Mouse (Mus musculus) NIH3T3 (cell line): ENCODE results near the gene Vmn2r19.
"Not testable (repeated sequence)": the region's sequence is repeated elsewhere in the genome, so short reads cannot be mapped to it uniquely, and the experiment has no call there.

ENCODE experiments used
- DNase-seq: peaks from one replicate; pipeline ENCODE4 v3.0.0-alpha.2; 2012; ENCODE audit warnings: low read depth

The Vmn2r19 gene

GRCm38 (mm10) chr6:123308033-123308432 lies at the start of gene Vmn2r19:
Gene Vmn2r19 (plus strand): TSS chr6:123308333.
- DNase-seq, result no peak

DNA sequence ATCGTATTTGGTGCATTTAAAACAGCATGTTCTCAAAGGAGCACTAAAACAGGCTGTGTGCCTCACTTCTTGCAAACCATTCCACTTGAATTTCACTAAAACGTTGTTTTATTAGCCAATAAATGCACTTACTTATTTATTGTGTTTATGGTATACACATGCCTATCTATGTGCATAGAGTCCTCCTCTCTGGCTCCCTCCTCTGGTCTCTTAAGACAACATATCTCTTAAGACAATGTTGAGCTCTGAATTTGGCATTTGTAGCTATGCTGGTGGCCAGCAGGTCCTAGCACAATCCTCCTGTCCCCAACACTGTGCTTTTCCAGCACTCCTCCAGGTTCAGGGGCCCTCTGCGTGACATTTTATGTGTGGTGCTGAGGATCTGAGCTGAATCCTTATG lies 49.2 kb upstream of the Vmn2r19 start:
- no peak for DNase-seq

DNA sequence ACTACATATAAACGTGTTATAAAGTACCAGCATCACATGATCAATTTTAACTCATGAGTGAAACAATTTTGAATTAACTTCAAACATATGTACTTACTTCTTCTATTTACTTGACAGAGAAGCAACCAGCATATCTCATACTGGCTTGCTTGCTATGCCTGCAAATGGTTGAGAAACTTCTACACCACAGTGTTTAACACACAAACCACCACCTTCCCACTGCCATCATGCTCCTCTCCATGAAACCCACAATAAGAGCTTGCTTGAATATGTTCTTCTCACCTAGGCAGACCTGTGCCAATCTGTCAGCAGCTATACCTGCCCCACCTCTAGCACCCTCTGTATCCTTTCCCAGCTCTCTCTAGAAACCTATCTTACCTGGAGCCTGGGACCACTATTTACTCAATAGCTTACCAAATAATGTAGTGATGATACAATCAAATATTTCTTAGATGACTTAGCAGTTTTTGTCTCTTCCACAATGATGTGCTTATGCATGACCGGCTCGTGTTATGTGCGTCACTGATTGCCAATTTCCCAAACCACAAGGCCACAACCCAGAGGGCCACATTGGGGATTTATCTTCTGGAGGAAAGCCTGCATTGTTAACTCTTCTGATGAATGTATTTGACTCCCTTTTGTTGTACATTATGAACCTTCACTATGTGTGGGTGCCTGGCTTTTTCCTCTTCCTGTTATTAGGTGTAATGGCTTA lies 48.1 kb upstream of the Vmn2r19 start:
- DNase-seq, result no peak

GRCm38 (mm10) chr6:123260868-123261267 lies 47.3 kb upstream of the Vmn2r19 start:
- no peak for DNase-seq

DNA sequence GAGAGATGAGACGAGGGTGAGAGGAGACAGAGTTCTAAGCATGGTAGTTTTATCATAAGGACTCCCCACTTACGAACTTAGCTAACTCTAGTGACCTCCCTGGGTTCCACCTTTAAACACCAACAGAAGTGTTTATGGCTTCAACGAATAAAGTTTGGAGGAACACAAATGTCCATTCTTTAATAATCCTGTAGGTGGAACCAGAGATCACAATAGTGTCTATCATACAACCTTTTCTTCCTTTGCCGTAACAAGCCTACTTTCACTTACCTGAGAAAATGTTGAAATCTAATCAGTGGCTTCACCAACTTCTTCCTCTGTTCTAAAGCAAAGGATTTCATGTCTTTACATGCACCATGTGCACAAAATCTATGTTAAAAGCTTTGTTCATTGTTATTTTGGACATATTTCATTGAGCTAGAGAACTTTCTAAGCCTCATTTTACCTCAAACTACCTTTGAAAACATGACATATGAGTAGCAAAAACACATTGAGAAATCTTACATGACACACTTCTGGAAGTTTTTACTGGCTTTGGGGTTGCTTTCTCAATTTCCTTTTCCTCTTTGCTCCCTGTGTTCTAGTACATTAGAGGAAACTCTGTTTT lies 46.5 kb upstream of the Vmn2r19 start, which contains the start of gene Clec4d:
Clec4d (plus strand) TSS at position 557 of the 607 bp plus-strand sequence.
- no peak for DNase-seq

DNA sequence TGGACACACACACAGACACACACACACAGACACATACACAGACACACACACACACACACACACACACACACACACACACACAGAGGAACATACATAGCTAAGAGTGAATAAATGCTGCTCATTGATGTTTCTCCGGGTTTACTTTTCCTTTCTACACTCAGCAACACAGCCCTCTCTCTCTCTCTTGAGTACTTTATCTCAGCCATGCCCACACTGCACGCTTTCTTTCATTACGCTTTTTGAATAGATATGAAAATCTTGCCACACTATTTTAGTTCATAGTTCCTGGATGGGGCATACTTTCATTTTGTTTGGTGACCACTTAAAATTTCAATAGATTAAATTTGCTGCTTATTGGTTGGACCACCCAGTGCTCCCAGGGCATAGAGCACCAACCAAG lies 43.9 kb upstream of the Vmn2r19 start:
- no peak for DNase-seq

DNA sequence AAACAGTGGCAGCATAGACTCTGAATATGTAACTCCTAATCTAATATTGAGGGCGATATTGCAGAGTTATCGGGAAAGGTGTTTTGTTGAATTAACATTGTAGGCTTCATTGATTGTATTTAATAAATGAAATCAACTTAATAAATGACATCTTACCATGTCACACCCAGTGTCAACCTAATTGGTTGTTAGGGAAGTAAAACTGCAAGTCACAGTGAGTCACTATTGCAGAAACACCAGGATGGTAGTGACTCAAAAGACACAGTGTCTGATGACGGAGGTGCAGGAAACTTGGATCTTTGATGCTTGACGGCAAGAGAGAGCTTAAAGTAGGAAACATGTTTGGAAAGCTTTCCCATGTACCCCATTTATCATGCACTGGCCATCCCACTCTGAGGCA lies 42.3 kb upstream of the Vmn2r19 start:
- no peak for DNase-seq

DNA sequence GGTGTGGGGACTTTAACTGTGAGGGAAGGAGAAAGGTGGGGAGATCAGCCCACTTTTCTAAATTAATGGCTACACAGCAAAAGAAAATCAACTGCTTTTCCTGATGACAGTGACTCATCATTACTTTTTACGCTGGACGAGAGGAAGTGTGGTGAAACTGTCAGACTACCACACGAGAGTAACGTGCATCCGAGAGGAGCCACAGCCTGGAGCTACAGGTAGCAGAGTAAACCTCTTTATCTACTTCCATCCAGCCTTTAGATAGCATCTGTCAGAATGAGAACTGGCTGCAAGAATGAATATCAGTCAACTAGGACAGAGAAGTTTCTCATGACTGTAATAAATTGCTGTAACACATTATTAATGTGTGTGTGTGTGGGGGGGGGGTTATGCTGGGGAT lies 41.2 kb upstream of the Vmn2r19 start:
- DNase-seq, result no peak

DNA sequence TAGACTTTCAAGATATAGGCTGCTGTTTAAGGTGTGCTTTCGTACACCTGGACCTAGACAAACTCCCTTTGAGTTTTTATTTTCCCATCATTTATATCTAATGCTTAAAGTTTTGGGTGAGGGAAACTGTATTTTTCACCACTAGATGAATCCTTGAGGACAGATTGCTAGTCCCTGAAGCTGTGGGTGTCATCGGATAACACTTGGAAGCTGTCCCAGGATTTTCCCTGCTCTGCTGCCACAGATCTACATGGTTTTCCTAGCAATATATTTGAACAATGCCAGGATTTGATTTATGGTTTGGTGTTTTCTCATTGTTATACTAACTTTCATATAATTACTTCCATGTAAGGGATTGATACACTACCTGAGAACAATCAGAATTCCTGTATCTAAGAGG lies 28.7 kb upstream of the Vmn2r19 start:
- no peak for DNase-seq

DNA sequence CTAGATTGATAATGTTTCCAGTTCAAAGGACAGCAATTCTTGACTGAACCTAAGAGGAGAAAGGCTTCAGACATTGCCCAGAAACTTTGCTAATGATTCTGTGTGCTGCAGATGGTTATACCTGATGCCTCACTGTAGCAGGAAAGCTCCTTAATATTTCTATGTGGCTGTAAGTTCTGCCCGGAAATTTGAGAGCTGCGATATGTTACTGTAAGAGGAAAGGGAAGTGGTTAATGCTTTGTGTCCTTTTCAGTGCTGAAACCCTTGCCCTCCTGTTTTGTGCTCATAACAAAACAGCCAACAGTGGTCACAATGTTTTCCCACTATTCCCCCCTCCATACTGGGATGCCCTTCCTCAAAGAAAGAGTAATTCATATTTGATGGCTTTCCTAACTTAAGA lies 21.8 kb upstream of the Vmn2r19 start:
- DNase-seq, result no peak

- no peak for DNase-seq
Observed at GRCm38 (mm10) chr6:123288931-123289330, 19.2 kb upstream of the Vmn2r19 start.

GRCm38 (mm10) chr6:123289753-123290152 lies 18.4 kb upstream of the Vmn2r19 start, which contains the start of gene Clec4e:
Gene Clec4e (minus strand): TSS chr6:123289870.
- no peak for DNase-seq

- DNase-seq, result no peak
Observed at GRCm38 (mm10) chr6:123292751-123293400, 15.3 kb upstream of the Vmn2r19 start.

DNA sequence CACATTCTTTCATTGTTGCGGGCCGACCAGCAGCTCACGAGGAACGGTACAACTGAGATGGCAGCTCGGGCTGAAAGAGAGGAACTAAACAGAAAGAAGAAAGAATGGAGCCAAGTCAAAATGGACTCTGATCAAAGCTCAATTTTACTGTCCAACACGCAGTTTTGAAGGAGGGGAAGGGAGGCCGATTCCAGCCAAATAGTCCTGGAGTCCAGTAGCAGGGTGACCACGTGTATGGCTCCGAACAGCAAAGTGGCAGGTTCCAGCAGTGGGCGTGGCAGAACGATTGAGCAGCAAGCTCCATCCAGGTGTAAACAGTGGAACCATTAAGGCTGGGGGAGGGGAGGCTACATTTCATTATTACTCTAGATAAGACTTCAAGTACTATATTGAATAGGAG lies 14.6 kb upstream of the Vmn2r19 start:
- not testable (repeated sequence) for DNase-seq

DNA sequence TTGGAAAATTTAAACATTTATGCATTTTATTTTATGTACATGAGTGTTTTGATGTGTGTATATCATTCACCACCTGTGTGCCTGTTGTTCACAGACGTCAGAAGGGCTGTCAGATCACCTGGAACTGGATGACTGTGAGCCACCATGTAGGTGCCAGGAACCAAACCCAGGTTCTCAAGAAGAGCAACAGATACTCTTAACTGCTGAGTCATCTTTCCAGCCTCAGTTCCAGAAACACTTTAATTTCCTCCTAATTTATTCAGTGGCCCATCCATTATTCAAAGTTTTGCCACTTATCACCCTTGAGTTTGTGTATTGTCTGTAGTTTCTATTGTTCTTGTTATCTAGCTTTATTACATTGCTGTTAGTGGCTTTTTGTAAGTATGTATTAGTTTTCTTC lies 11.4 kb upstream of the Vmn2r19 start:
- no peak for DNase-seq

GRCm38 (mm10) chr6:123306315-123306714 lies 1.8 kb upstream of the Vmn2r19 start:
- not testable (repeated sequence) for DNase-seq

DNA sequence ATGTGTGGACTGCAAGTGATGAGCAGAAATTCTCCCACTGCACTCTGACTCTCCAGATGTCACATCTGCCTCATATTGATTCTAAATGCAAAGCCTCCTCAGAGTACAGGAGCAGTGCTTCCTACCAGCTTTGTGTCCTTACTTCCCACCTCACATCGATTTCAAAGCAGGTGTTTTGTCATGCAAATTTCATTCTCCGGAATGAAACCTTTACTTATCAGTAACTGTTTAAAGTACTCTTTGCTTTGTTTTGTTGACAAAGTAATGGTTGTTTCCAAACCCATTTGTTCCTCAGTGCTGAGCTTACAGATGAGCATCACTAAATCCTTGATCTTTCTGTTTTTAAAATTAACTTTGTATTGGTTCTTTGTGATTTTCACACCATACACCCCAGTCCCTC lies 24.4 kb downstream of the Vmn2r19 start:
- no peak for DNase-seq

GRCm38 (mm10) chr6:123340093-123340492 lies 32.0 kb downstream of the Vmn2r19 start:
- peak; percentile 7 for DNase-seq

- DNase-seq, result no peak
Observed at GRCm38 (mm10) chr6:123346141-123346540, 38.0 kb downstream of the Vmn2r19 start.
